Mouse (Mus musculus) hindbrain, embryonic 11.5 days (tissue): ENCODE data around the gene Nr1d2. TPM values are rescaled to one million over a fixed set of nuclear protein-coding genes. Genes with fewer than 3 reads are reported as not detected.
"Not testable (repeated sequence)": the region's sequence is repeated elsewhere in the genome, so short reads cannot be mapped to it uniquely, and the experiment has no call there.

Experiments
- ATAC-seq: fragments of 200-750 bp; cut with Nextera tagmentation; 2 replicates; pipeline ENCODE4 v1.8.0; 2017; ENCODE audit warnings: mild to moderate bottlenecking, moderate TSS enrichment, moderate library complexity; ENCODE audit not compliant: low FRiP score
- DNase-seq: peaks from one replicate; pipeline ENCODE4 v3.0.0-alpha.2; 2015; ENCODE audit warnings: low spot score
- H3K27ac ChIP-seq: fragments of 300-500 bp; sonication (generic); 2 replicates; pipeline ENCODE4 v1.5.1; 2014; ENCODE audit warnings: mild to moderate bottlenecking, low read depth, low read length
- H3K27me3 ChIP-seq: fragments of 300-500 bp; sonication (generic); 2 replicates; pipeline ENCODE4 v1.6.1; 2014; ENCODE audit warnings: mild to moderate bottlenecking, low read length, moderate library complexity, mixed read lengths; ENCODE audit not compliant: control insufficient read depth, insufficient read depth
- H3K36me3 ChIP-seq: fragments of 300-500 bp; sonication (generic); 2 replicates; pipeline ENCODE4 v1.6.1; 2014; ENCODE audit warnings: mild to moderate bottlenecking, low read length, moderate library complexity, mixed read lengths; ENCODE audit not compliant: control insufficient read depth, insufficient read depth
- H3K4me1 ChIP-seq: fragments of 300-500 bp; sonication (generic); replicated peaks from 2 replicates; pipeline ENCODE4 v1.6.1; 2014; ENCODE audit warnings: low read length, mixed read lengths; ENCODE audit not compliant: control insufficient read depth, insufficient read depth
- H3K4me2 ChIP-seq: fragments of 300-500 bp; sonication (generic); replicated peaks from 2 replicates; pipeline ENCODE4 v1.6.1; 2014; ENCODE audit warnings: mild to moderate bottlenecking, low read depth, low read length
- H3K4me3 ChIP-seq: fragments of 300-500 bp; sonication (generic); 2 replicates; pipeline ENCODE4 v1.5.1; 2014; ENCODE audit warnings: low read depth, low read length
- H3K9ac ChIP-seq: fragments of 300-500 bp; sonication (generic); 2 replicates; pipeline ENCODE4 v1.6.1; 2014; ENCODE audit warnings: low read depth, low read length
- H3K9me3 ChIP-seq: fragments of 300-500 bp; sonication (generic); 2 replicates; pipeline ENCODE4 v1.6.1; 2016; ENCODE audit warnings: low read length; ENCODE audit not compliant: control insufficient read depth
- WGBS: fragments of 180-500 bp; shearing (Covaris S2); extraction: QIAGEN DNeasy Blood & Tissue Kit; methylation state at CpG from one replicate; pipeline ENCODE4 v1.1.7; 2014; 5-methylcytosine and 5-hydroxymethylcytosine counted together
- polyA plus RNA-seq: library from polyadenylated mRNA; unstranded; fragments of >200 nt; fragmentation: Nextera tagmentation; extraction: Ambion mirVana; gene quantifications from 2 replicates; pipeline ENCODE4 v1.2.1, GENCODE M21; 2014

Nr1d2 gene
- polyA plus RNA-seq, 1 experiment from 2014 or later: 4.8 TPM

DNA sequence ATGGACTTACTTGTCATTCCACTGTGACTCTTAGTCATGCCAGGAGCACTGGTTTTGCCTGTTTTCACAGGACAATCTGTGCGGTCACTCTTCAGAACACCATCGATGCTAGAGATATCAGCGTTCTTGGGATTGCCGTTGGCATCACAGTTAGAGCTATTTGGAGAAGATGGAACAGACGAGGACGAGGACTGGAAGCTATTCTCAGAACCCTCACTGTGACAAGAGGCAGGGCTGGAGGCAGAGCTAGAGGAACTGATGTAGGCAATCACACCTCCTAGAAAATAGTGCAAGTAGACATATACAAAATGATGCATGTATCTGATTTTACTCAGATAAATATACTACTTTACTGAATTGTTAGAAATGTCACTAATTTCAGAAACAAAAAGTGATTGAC lies 16.9 kb downstream of the Nr1d2 start:
- DNase-seq: no peak
- H3K36me3 ChIP-seq: no peaks in the 10 kb centered on the region
- no peaks in the 10 kb centered on the region for H3K27me3 ChIP-seq
- WGBS: 93% methylated on average over 6 of the region's 6 CpGs
- H3K4me3 ChIP-seq: no peak overlapping the region
- H3K9me3 ChIP-seq: no peaks in the 10 kb centered on the region
- H3K9ac ChIP-seq: no peak overlapping the region
- ATAC-seq: no peak
- no peak overlapping the region for H3K4me2 ChIP-seq
- H3K4me1 ChIP-seq: no peaks in the 10 kb centered on the region
- H3K27ac ChIP-seq: no peak overlapping the region

DNA sequence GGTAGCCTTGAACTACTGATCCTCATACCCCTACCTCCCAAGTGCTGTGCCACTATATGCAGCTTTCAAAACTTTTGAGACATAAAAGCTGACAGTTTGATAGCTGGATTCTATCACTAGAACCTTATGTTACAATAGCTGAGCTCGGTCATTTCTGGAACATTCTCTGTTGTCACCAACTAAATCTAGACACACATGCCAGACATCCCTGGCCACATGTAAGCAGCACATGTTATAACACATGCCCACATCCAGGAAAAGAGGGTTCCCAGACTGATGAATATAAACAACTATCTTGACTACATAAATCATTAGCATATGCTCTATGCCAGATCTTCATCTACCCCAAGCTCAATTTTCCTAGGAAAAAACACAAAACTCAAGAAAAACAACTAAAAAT lies 21.8 kb downstream of the Nr1d2 start:
- DNase-seq (no peak), ATAC-seq (no peak)
- 92% methylated on average over 1 of the region's 1 CpGs for WGBS
- H3K9ac ChIP-seq: no peak overlapping the region
- no peaks in the 10 kb centered on the region for H3K36me3 ChIP-seq
- H3K4me3 ChIP-seq: no peak overlapping the region
- no peaks in the 10 kb centered on the region for H3K4me1 ChIP-seq
- no peaks in the 10 kb centered on the region for H3K27me3 ChIP-seq
- H3K27ac ChIP-seq: no peak overlapping the region
- no peak overlapping the region for H3K4me2 ChIP-seq
- H3K9me3 ChIP-seq: no peaks in the 10 kb centered on the region

DNA sequence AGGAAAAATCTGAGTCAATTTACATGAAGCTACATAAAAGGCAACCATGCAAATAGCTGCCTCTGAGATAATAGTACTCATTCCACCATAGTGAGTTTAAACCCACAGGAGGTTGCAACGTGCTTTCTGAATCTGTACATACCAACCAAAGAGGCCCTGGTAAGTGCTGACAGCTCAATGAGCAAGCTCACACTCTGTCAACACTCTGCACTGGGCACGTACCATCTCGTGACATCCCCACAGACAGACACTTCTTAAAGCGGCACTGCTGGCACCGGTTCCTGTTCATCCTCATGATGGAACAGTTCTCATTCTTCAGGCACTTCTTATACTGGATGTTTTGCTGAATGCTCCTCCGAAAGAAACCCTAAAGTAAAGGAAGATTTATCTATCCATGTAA lies 22.5 kb downstream of the Nr1d2 start:
- Histone ChIP-seq H3K36me3 (no peaks in the 10 kb centered on the region), H3K4me1 (no peaks in the 10 kb centered on the region), H3K27ac (no peak overlapping the region), H3K27me3 (no peaks in the 10 kb centered on the region), H3K4me3 (no peak overlapping the region), H3K9ac (no peak overlapping the region), H3K9me3 (no peaks in the 10 kb centered on the region), H3K4me2 (no peak overlapping the region)
- DNase-seq (no peak), ATAC-seq (no peak)
- WGBS: 87% methylated on average over 6 of the region's 6 CpGs

DNA sequence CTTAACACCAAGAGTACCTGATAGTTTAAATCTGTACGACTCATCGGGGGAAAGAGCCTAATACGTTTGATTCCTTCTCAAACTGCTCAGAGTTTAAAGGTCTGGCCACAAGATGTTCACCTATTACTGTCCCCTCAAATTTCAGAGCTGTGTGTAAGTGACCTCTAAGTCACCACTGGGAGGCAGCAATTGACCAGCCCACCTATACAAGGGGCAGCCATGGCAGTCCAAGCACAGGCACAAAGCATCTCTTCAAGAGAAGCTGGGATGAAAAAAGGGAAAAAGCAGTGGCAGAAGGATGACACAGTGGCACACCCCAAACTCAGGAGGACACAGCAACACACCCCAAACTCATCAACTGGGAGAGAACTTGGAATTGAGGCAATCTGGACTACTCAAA lies 28.1 kb downstream of the Nr1d2 start:
- Histone ChIP-seq H3K9ac (no peak overlapping the region), H3K4me2 (no peak overlapping the region), H3K9me3 (no peaks in the 10 kb centered on the region), H3K27ac (no peak overlapping the region), H3K36me3 (no peaks in the 10 kb centered on the region), H3K4me3 (no peak overlapping the region), H3K27me3 (no peaks in the 10 kb centered on the region), H3K4me1 (no peaks in the 10 kb centered on the region)
- WGBS: 89% methylated on average over 3 of the region's 3 CpGs
- ATAC-seq (peak; percentile 77), DNase-seq (peak; percentile 37)

DNA sequence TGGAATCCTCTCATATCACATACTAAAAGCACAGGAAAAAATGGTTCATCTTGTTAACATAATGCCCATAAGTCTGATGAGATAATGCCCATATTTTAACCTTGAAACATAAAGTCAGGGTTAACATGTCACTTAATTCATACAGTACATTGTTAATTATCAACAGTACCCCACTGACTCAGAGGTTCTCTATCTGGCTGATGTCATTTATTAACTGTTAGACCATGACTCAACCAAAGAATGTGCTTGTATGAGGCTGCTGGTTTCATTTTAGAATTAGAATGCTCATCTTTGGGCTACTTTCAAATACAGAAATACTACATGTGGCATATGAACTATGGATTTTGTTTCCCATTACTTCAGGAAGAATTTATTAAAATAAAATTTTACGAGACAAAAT lies 34.6 kb downstream of the Nr1d2 start:
- not testable (repeated sequence) for ATAC-seq, H3K27me3 ChIP-seq, H3K4me1 ChIP-seq, H3K4me3 ChIP-seq, H3K9ac ChIP-seq, H3K4me2 ChIP-seq, DNase-seq, H3K27ac ChIP-seq, H3K36me3 ChIP-seq, H3K9me3 ChIP-seq
- WGBS: 81% methylated on average over 1 of the region's 1 CpGs

DNA sequence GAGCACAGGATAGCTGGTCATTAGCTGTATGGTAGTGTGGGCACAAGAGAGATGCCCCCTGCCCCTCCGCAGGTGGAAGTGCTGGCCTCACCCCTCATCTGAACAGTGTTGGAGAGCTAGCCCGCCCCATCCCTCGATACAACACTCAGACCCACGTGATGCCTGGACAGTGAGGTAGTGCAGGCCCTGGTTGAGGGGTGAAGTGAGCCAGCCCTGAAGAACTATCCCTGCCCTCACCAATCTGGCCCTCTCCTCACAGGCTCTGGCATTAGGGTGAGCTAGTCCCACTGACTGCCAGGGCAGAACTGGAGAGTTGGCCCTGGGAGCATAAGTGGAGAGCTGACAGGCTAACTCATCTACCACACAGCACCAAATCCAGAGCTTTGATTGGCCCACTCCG lies 37.5 kb downstream of the Nr1d2 start:
- Histone ChIP-seq H3K9ac (no peak overlapping the region), H3K9me3 (no peaks in the 10 kb centered on the region), H3K4me1 (no peaks in the 10 kb centered on the region), H3K27me3 (no peaks in the 10 kb centered on the region), H3K4me3 (no peak overlapping the region), H3K27ac (no peak overlapping the region), H3K4me2 (no peak overlapping the region), H3K36me3 (no peaks in the 10 kb centered on the region)
- 95% methylated on average over 5 of the region's 5 CpGs for WGBS
- ATAC-seq: peak; percentile 27; the same call in 1 of the 2 replicates
- no peak for DNase-seq

DNA sequence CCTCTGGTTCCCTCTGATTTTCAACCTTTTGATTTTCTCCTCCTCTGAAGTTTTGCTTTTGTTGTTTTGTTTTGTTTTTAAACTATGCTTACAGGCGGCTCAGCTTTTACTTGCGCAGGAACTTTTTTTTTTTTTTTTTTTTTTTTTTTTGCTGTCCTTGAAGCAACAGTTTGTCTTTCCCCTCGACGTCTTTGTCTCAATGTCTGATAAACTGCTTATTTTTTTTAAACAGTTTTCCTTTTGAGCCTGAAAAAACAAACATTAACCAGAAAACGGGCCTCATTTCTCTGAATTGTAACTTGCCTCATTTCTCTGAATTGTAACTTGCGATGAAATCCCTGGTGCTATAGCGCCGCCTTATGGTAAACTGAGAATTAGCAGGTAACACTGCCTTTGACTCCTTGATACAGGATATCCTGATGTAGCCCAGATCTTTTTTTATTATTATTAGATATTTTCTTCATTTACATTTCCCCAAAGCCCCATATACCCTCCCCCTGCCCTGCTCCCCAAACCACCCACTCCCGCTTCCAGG lies 52.0 kb downstream of the Nr1d2 start:
- WGBS: 52% methylated on average over 9 of the region's 9 CpGs
- Histone ChIP-seq H3K27me3 (no peaks in the 10 kb centered on the region), H3K4me3 (no peak overlapping the region), H3K9me3 (no peaks in the 10 kb centered on the region), H3K4me2 (no peak overlapping the region), H3K9ac (no peak overlapping the region), H3K36me3 (no peaks in the 10 kb centered on the region), H3K4me1 (no peaks in the 10 kb centered on the region), H3K27ac (no peak overlapping the region)
- ATAC-seq (no peak), DNase-seq (peak; percentile 62)

DNA sequence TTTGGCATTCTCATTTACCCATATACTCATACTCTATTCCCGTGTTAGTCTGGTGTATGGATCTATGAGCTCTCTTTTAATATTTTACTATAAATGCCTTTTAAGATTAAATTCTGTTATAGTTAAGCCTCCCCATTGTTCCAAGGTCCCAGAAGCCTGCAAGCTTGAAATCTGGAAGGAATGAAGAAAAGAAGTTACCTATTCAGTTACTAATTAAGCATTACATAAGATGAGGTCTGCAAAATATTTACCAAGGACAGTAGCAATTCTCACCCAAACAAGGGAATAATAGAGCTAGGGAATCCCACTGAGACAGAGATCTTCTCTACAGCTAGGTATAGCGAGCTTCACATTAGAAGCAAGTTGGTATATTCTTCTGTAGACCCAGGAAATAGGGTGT lies 61.4 kb downstream of the Nr1d2 start:
- not testable (repeated sequence) for H3K4me3 ChIP-seq, H3K27me3 ChIP-seq, DNase-seq, H3K9ac ChIP-seq, H3K36me3 ChIP-seq, H3K4me2 ChIP-seq, H3K4me1 ChIP-seq, H3K9me3 ChIP-seq, H3K27ac ChIP-seq, ATAC-seq
- 69% methylated on average over 2 of the region's 2 CpGs for WGBS

DNA sequence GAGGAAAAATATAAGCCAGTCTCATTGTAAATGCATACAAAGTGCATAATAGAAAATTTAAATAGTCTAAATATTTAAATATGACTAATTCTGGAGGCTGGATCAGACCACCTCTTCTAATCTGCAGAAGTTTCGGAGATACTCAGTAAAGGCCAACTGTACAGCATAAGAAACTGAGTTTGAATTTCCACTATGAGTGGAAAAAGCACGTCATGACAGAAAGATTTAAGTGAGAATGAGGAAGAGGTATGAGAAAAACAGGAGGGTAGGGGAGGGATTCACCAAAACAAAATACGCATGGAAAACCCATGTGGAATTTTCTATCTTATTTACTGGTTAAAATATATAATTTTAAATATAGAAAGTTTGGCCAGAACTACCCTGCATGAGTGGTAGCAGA lies 71.3 kb downstream of the Nr1d2 start:
- no peaks in the 10 kb centered on the region for H3K9me3 ChIP-seq
- no peak for ATAC-seq
- H3K4me3 ChIP-seq: no peak overlapping the region
- no peak for DNase-seq
- WGBS: 91% methylated on average over 3 of the region's 3 CpGs
- H3K4me2 ChIP-seq: no peak overlapping the region
- no peaks in the 10 kb centered on the region for H3K36me3 ChIP-seq
- no peak overlapping the region for H3K27ac ChIP-seq
- H3K27me3 ChIP-seq: no peaks in the 10 kb centered on the region
- no peaks in the 10 kb centered on the region for H3K4me1 ChIP-seq
- no peak overlapping the region for H3K9ac ChIP-seq
